ENCODE assay signal across 9 mouse cellular contexts in genomic region chr2:146098853-146099717, GRCm38 (mm10).
DNase-seq lines count a peak whose midpoint lies in the region; ATAC-seq lines count a peak whose summit lies in the region.
"Had no signal": no experiment of that assay in that cellular context is flagged by ENCODE, and none has a peak within 500 bp of the region (broad histone marks: within the 10 kb centered on the region; RNA-seq: fewer than 3 reads in every experiment).

No protein-coding gene starts in this region.

- H3K4me1 ChIP-seq in lung, embryonic 15.5 days, result no peaks in the 10 kb centered on the region
- peaks cover 0 to 4% of the 10 kb centered on the region in 2 experiments; a peak in 2 of 4 replicates for H3K4me1 ChIP-seq in heart, embryonic 14.5 days (ENCODE audit: control insufficient read depth in 2 of 2, insufficient read depth in 2 of 2, low read length in 2 of 2)

- no peak for DNase-seq in lung, postnatal 14 days
- DNase-seq in c-Kit-positive CD71-positive TER-119-negative erythroid progenitor cells, embryonic 14.5 days (ENCODE audit: low read depth), result peak; percentile 27
- DNase-seq in urinary bladder, adult 18-20 months (ENCODE audit: low spot score in 2 of 2), result no peak
- DNase-seq in adrenal gland, adult 8-10 months, result no peak
- DNase-seq: cerebellum, adult 2 months had no signal

- no peak overlapping the region for H3K4me3 ChIP-seq in lung, embryonic 15.5 days
- H3K4me3 ChIP-seq in heart, embryonic 14.5 days (ENCODE audit: control insufficient read depth in 1 of 2, insufficient read depth in 1 of 2, low read depth in 1 of 2, low read length in 2 of 2), result no peak overlapping the region
- H3K4me3 ChIP-seq: layer of hippocampus, adult 2 months had no signal

- peak; percentile 67; the same call in 1 of the 2 replicates for ATAC-seq in lung, embryonic 15.5 days (ENCODE audit: borderline replicate concordance, extremely low read depth, low FRiP score, low TSS enrichment)
- ATAC-seq in heart, embryonic 14.5 days (ENCODE audit: insufficient number of reproducible peaks, insufficient read depth, low FRiP score, low read depth), result peak; percentile 59
- peak; percentile 71 for ATAC-seq in megakaryocyte progenitor cell, adult 5-6 weeks (replicated peaks; ENCODE audit: poor library complexity)

- WGBS in lung, embryonic 15.5 days, result 43% methylated on average over 16 of the region's 16 CpGs
- 36% methylated on average over 16 of the region's 16 CpGs for WGBS in heart, embryonic 14.5 days

- H3K9me3 ChIP-seq in lung, embryonic 15.5 days, result no peaks in the 10 kb centered on the region
- H3K9me3 ChIP-seq in heart, embryonic 14.5 days (ENCODE audit: control insufficient read depth, low read length), result no peaks in the 10 kb centered on the region

- H3K36me3 ChIP-seq in lung, embryonic 15.5 days, result no peaks in the 10 kb centered on the region
- H3K36me3 ChIP-seq in heart, embryonic 14.5 days (ENCODE audit: control insufficient read depth, insufficient read depth, low read length), result no peaks in the 10 kb centered on the region

- no peak overlapping the region for H3K9ac ChIP-seq in lung, embryonic 15.5 days
- H3K9ac ChIP-seq in heart, embryonic 14.5 days (ENCODE audit: low read length), result no peak overlapping the region

- no peaks in the 10 kb centered on the region for H3K27me3 ChIP-seq in lung, embryonic 15.5 days
- no peaks in the 10 kb centered on the region for H3K27me3 ChIP-seq in heart, embryonic 14.5 days (ENCODE audit: control insufficient read depth, insufficient read depth, low read length)

- no peak overlapping the region for H3K4me2 ChIP-seq in lung, embryonic 15.5 days
- peak overlapping the region; percentile 41 for H3K4me2 ChIP-seq in heart, embryonic 14.5 days (ENCODE audit: low read length)

- no peak overlapping the region for H3K27ac ChIP-seq in lung, embryonic 15.5 days
- peak overlapping the region in 1 of 2 experiments; percentile 32; a peak in 1 of 4 replicates for H3K27ac ChIP-seq in heart, embryonic 14.5 days (replicated peaks in 1 of 2; ENCODE audit: control insufficient read depth in 1 of 2, insufficient read depth in 1 of 2, low read depth in 2 of 2, low read length in 2 of 2)
- H3K27ac ChIP-seq: layer of hippocampus, adult 2 months had no signal
